Mouse (Mus musculus) spleen, postnatal 0 days (tissue): ENCODE results near the gene Nr1h5. TPM values are rescaled to one million over a fixed set of nuclear protein-coding genes. Genes with fewer than 3 reads are reported as not detected.

Experiments used
- polyA plus RNA-seq: library from polyadenylated mRNA; unstranded; fragments of >200 nt; fragmentation: Nextera tagmentation; extraction: Ambion mirVana; gene quantifications from 2 replicates; pipeline ENCODE4 v1.2.1, GENCODE M21; 2015

The Nr1h5 gene
- polyA plus RNA-seq = not detected in 2 replicates

DNA sequence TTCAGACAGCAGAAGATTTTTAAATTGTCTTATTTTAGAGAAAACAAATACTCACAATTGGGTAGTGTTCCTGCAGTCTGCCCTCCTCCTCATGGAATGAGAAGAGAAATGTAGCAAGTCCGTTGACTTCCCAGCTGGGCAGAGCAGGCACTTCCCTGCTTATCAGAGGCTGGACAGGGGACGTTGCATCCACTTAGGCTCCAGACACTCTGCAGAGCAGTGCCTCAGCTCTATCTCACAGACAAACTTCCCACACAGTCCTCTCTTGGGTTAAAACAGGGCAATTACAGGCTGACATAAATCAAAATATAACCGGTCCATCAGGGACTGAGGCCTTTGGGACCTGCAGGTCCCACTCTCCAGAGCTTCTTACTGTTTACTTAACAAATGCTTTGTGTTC, at the start of gene Nr1h5:
Gene Nr1h5 (minus strand): TSS at position 101 of the 400 bp plus-strand sequence.

DNA sequence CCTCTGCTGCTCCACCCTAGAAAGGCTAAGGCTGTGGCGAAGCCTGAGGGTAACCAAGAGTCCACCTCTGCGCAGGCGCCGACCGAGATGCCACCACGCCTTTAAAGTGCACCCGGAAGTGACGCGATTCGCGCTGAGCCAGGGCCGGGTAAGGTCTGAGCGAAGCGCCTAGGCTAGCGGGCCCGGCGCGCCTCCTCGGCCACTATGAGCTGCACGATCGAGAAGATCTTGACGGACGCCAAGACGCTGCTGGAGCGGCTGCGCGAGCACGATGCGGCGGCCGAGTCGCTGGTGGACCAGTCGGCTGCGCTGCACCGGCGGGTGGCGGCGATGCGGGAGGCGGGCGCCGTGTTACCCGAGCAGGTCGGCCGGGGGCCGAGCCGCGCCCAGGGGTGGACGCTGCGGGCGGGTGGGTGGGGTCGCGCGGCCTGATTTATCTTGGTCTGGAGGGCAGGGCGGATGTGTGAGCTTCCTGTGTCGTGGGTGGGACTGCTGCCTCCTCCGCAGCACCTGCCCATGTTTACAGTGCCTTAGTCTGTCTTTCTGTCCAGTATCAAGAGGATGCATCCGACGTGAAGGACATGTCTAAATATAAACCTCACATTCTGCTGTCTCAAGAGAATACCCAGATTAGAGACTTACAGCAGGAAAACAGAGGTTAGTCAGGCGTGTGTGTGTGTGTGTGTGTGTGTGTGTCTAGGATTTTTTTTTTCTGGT, 31.8 kb upstream of the Nr1h5 start, which contains the start of gene Sike1:
Gene Sike1 (plus strand): TSS at position 104 of the 717 bp plus-strand sequence.

DNA sequence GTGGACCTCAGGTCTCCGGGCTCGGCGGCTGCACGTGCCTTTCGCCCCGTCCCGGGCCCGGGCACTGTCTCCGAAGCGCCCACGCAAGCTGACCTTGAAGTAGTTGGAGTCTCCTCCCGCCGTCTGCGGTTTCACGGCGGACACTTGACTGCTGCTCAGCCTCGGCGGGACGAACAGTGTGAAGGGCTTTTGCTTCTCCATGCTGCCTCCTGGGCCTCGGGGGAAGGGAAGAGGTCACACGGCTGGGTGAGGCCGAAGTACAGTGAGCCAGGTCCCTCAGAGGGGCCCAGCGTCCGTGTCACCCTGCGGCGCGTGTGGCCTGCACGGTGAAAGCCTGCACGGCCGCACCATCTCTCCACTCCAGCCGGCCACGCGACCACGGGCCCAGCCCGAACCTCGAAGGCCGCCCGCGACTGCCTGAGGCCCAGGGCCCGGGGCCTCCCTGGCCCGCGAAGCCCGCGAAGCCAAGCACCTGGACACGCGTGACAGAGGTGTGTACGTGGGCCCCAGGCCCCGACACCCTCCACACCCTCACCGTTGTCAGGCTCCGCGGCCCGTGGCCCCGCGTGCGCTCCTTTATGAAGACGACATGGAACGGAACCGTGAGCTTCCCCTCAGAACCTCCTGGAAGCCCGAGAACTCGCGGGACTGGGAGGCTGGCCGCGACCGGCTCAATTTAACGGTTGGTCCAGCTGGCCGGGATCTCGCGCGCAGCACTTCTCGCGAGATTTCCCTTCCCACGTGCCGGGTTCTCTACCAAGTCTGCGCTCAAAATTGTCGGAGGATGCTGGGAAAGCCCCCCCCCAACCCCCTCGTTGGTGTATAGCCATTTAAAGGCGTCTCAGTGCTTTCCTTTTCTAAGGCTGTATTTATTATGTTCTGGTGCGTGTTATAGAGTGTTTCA, 28.2 kb downstream of the Nr1h5 start, which contains the start of gene Sycp1:
Gene Sycp1 (minus strand): TSS at position 650 of the 904 bp plus-strand sequence.

Other genes with a start within 250 kb of the Nr1h5 start
- gene Tspan2, start 229.6 kb downstream of the Nr1h5 start, polyA plus RNA-seq = 3.6 and 5.3 TPM in 2 replicates
- 0.10 and 0.11 TPM in 2 replicates for gene Tshb, start 181.4 kb downstream of the Nr1h5 start, polyA plus RNA-seq
- gene Sycp1, start 28.0 kb downstream of the Nr1h5 start, polyA plus RNA-seq = not detected in 2 replicates
- 23.1 and 29.0 TPM in 2 replicates for gene Sike1, start 31.6 kb upstream of the Nr1h5 start, polyA plus RNA-seq
- 120 and 123 TPM in 2 replicates for gene Csde1, start 56.3 kb upstream of the Nr1h5 start, polyA plus RNA-seq
- 38.8 and 40.9 TPM in 2 replicates for gene Nras, start 94.2 kb upstream of the Nr1h5 start, polyA plus RNA-seq
- not detected in 2 replicates for gene Ampd1, start 109.9 kb upstream of the Nr1h5 start, polyA plus RNA-seq
- gene Dennd2c, start 138.5 kb upstream of the Nr1h5 start, polyA plus RNA-seq = 6.4 TPM in 2 replicates
- 158 and 163 TPM in 2 replicates for gene Bcas2, start 207.5 kb upstream of the Nr1h5 start, polyA plus RNA-seq